Mouse (Mus musculus): ENCODE measurements around the gene Acads. TPM values are rescaled to one million over a fixed set of nuclear protein-coding genes. Genes with fewer than 3 reads are reported as not detected.
"Not testable (repeated sequence)": the region's sequence is repeated elsewhere in the genome, so short reads cannot be mapped to it uniquely, and the experiment has no call there.

Acads gene
- polyA plus RNA-seq, 1 experiment = 14.9 TPM

- H3K4me1 ChIP-seq (ENCODE audit: control insufficient read depth, insufficient read depth, low read length) = no peaks in the 10 kb centered on the region; the same call in 1 of the 2 replicates
- H3K4me3 ChIP-seq (replicated peaks; ENCODE audit: insufficient read depth, low read depth, low read length) = no peak overlapping the region
- DNase-seq = no peak
- H3K27me3 ChIP-seq (ENCODE audit: control insufficient read depth, insufficient read depth, low read length) = no peaks in the 10 kb centered on the region
- H3K27ac ChIP-seq (ENCODE audit: insufficient read depth, low read length) = no peak overlapping the region
- 97% methylated on average over 12 of the region's 12 CpGs for WGBS
- TF ChIP-seq POLR2A (IDR thresholded peaks at IDR 0.05; ENCODE audit: borderline replicate concordance, insufficient read depth, low read length) (no peak), CTCF (IDR thresholded peaks at IDR 0.05; ENCODE audit: borderline replicate concordance, insufficient read depth, low read depth, low read length) (no peak)
Measured at GRCm38 (mm10) chr5:115113244-115113643, 5.9 kb downstream of the Acads start.

GRCm38 (mm10) chr5:115111156-115111555 is 8.0 kb downstream of the Acads start:
- 44% methylated on average over 8 of the region's 8 CpGs for WGBS
- TF ChIP-seq CTCF (IDR thresholded peaks at IDR 0.05; ENCODE audit: borderline replicate concordance, insufficient read depth, low read depth, low read length) = no peak
- TF ChIP-seq POLR2A (IDR thresholded peaks at IDR 0.05; ENCODE audit: borderline replicate concordance, insufficient read depth, low read length) = no peak

GRCm38 (mm10) chr5:115103253-115103652 is 15.9 kb downstream of the Acads start:
- H3K4me1 ChIP-seq (ENCODE audit: control insufficient read depth, insufficient read depth, low read length); DNase-seq; H3K4me3 ChIP-seq (replicated peaks; ENCODE audit: insufficient read depth, low read depth, low read length); H3K27me3 ChIP-seq (ENCODE audit: control insufficient read depth, insufficient read depth, low read length); H3K27ac ChIP-seq (ENCODE audit: insufficient read depth, low read length): not testable (repeated sequence)
- 97% methylated on average over 23 of the region's 23 CpGs for WGBS

More at GRCm38 (mm10) chr5:115111156-115111555, 8.0 kb downstream of the Acads start:
- no peak for DNase-seq
- no peaks in the 10 kb centered on the region; the same call in 1 of the 2 replicates for H3K4me1 ChIP-seq (ENCODE audit: control insufficient read depth, insufficient read depth, low read length)
- H3K4me3 ChIP-seq (replicated peaks; ENCODE audit: insufficient read depth, low read depth, low read length) = no peak overlapping the region
- no peak overlapping the region for H3K27ac ChIP-seq (ENCODE audit: insufficient read depth, low read length)
- H3K27me3 ChIP-seq (ENCODE audit: control insufficient read depth, insufficient read depth, low read length) = no peaks in the 10 kb centered on the region

- no peak for DNase-seq
- TF ChIP-seq POLR2A (IDR thresholded peaks at IDR 0.05; ENCODE audit: borderline replicate concordance, insufficient read depth, low read length) = no peak
- no peak for TF ChIP-seq CTCF (IDR thresholded peaks at IDR 0.05; ENCODE audit: borderline replicate concordance, insufficient read depth, low read depth, low read length)
- Histone ChIP-seq H3K4me3 (replicated peaks; ENCODE audit: insufficient read depth, low read depth, low read length) (no peak overlapping the region), H3K27me3 (ENCODE audit: control insufficient read depth, insufficient read depth, low read length) (no peaks in the 10 kb centered on the region), H3K27ac (ENCODE audit: insufficient read depth, low read length) (no peak overlapping the region), H3K4me1 (ENCODE audit: control insufficient read depth, insufficient read depth, low read length) (no peaks in the 10 kb centered on the region)
- 82% methylated on average over 2 of the region's 2 CpGs for WGBS
Measured at GRCm38 (mm10) chr5:115102231-115102630, 16.9 kb downstream of the Acads start.

GRCm38 (mm10) chr5:115100473-115100872 is 18.7 kb downstream of the Acads start:
- H3K27me3 ChIP-seq (ENCODE audit: control insufficient read depth, insufficient read depth, low read length) = no peaks in the 10 kb centered on the region
- WGBS = 81% methylated on average over 6 of the region's 6 CpGs
- no peak for DNase-seq
- no peaks in the 10 kb centered on the region for H3K4me1 ChIP-seq (ENCODE audit: control insufficient read depth, insufficient read depth, low read length)
- H3K4me3 ChIP-seq (replicated peaks; ENCODE audit: insufficient read depth, low read depth, low read length) = no peak overlapping the region
- no peak overlapping the region for H3K27ac ChIP-seq (ENCODE audit: insufficient read depth, low read length)
- TF ChIP-seq CTCF (IDR thresholded peaks at IDR 0.05; ENCODE audit: borderline replicate concordance, insufficient read depth, low read depth, low read length) (no peak), POLR2A (IDR thresholded peaks at IDR 0.05; ENCODE audit: borderline replicate concordance, insufficient read depth, low read length) (no peak)

- WGBS = 62% methylated on average over 9 of the region's 9 CpGs
- H3K4me1 ChIP-seq (ENCODE audit: control insufficient read depth, insufficient read depth, low read length) = no peaks in the 10 kb centered on the region
- H3K4me3 ChIP-seq (replicated peaks; ENCODE audit: insufficient read depth, low read depth, low read length) = no peak overlapping the region
- no peak for DNase-seq
- no peaks in the 10 kb centered on the region for H3K27me3 ChIP-seq (ENCODE audit: control insufficient read depth, insufficient read depth, low read length)
- TF ChIP-seq CTCF (IDR thresholded peaks at IDR 0.05; ENCODE audit: borderline replicate concordance, insufficient read depth, low read depth, low read length) (no peak), POLR2A (IDR thresholded peaks at IDR 0.05; ENCODE audit: borderline replicate concordance, insufficient read depth, low read length) (no peak)
- no peak overlapping the region for H3K27ac ChIP-seq (ENCODE audit: insufficient read depth, low read length)
Measured at GRCm38 (mm10) chr5:115099991-115100390, 19.2 kb downstream of the Acads start.

- 79% methylated on average over 5 of the region's 5 CpGs for WGBS
- Histone ChIP-seq H3K4me1 (ENCODE audit: control insufficient read depth, insufficient read depth, low read length) (no peaks in the 10 kb centered on the region), H3K27ac (ENCODE audit: insufficient read depth, low read length) (no peak overlapping the region), H3K4me3 (replicated peaks; ENCODE audit: insufficient read depth, low read depth, low read length) (no peak overlapping the region), H3K27me3 (ENCODE audit: control insufficient read depth, insufficient read depth, low read length) (no peaks in the 10 kb centered on the region)
- TF ChIP-seq POLR2A (IDR thresholded peaks at IDR 0.05; ENCODE audit: borderline replicate concordance, insufficient read depth, low read length) (no peak), CTCF (IDR thresholded peaks at IDR 0.05; ENCODE audit: borderline replicate concordance, insufficient read depth, low read depth, low read length) (no peak)
- DNase-seq = no peak
Measured at GRCm38 (mm10) chr5:115099530-115099929, 19.6 kb downstream of the Acads start.

GRCm38 (mm10) chr5:115098195-115098594 is 21.0 kb downstream of the Acads start, which contains the start of gene Gm10401:
Gene Gm10401, minus strand, starts transcription at chr5:115098295.
- Histone ChIP-seq H3K27ac (ENCODE audit: insufficient read depth, low read length) (no peak within 1 kb of the TSS), H3K4me1 (ENCODE audit: control insufficient read depth, insufficient read depth, low read length) (no peaks in the 10 kb centered on the region), H3K27me3 (ENCODE audit: control insufficient read depth, insufficient read depth, low read length) (no peaks in the 10 kb centered on the region), H3K4me3 (replicated peaks; ENCODE audit: insufficient read depth, low read depth, low read length) (no peak within 1 kb of the TSS)
- no peak for TF ChIP-seq CTCF (IDR thresholded peaks at IDR 0.05; ENCODE audit: borderline replicate concordance, insufficient read depth, low read depth, low read length)
- TF ChIP-seq POLR2A (IDR thresholded peaks at IDR 0.05; ENCODE audit: borderline replicate concordance, insufficient read depth, low read length) = no peak
- DNase-seq = no peak
- 88% methylated on average over 8 of the region's 8 CpGs for WGBS
